ENCODE assay signal across 12 mouse cellular contexts in the genomic region with DNA sequence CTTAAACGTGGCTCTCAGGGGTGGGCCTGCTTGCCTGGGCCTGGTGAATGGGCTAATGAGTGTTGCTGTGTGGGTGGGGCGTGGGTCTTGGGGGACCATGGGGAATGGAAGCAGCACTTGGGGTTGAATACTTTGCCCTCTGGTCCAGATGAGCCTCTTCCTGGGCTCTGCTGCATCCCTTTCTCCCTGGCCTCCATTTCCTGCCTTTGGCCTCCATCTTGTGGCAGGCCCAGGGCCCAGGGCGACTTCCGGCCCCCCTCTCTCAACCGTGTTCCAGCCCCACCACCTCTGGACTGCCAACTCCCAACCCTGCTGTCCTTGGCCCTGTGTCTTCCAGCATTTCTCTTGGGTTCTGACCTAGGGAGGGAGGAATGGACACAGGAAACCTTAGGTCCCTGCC. TPM values are rescaled to one million over a fixed set of nuclear protein-coding genes. Genes with fewer than 3 reads are reported as not detected.
DNase-seq lines count a peak whose midpoint lies in the region; ATAC-seq and TF ChIP-seq lines count a peak whose summit lies in the region.
"Had no signal": no experiment of that assay in that cellular context is flagged by ENCODE, and none has a peak within 500 bp of the region (broad histone marks: within the 10 kb centered on the region; RNA-seq: fewer than 3 reads in every experiment).

No protein-coding gene starts in this region.

- H3K4me1 ChIP-seq in kidney, adult 2 months (ENCODE audit: control insufficient read depth, insufficient read depth, low read length): peaks cover 16% of the 10 kb centered on the region
- peaks cover 2% of the 10 kb centered on the region; the same call in 1 of the 2 replicates for H3K4me1 ChIP-seq in brown adipose tissue, adult 24 weeks (ENCODE audit: control insufficient read depth, insufficient read depth, insufficient read length, low read length)
- peaks cover 64% of the 10 kb centered on the region for H3K4me1 ChIP-seq in embryonic facial prominence, embryonic 15.5 days
- H3K4me1 ChIP-seq in limb, embryonic 13.5 days: peaks cover 56% of the 10 kb centered on the region

- H3K4me2 ChIP-seq in embryonic facial prominence, embryonic 15.5 days (replicated peaks): peak overlapping the region; percentile 54; the same call in 1 of the 2 replicates
- no peak overlapping the region for H3K4me2 ChIP-seq in limb, embryonic 13.5 days (replicated peaks)
- H3K4me2 ChIP-seq: forebrain, embryonic 12.5 days; liver, embryonic 15.5 days; neural tube, embryonic 13.5 days had no signal

- peak; percentile 20 for DNase-seq in kidney, adult 2 months
- DNase-seq in kidney, adult 11 months: no peak
- no peak for DNase-seq in frontal cortex, postnatal 14 days (ENCODE audit: low spot score in 2 of 2)
- no peak for DNase-seq in T-cell, adult 2 months (ENCODE audit: low spot score)
- DNase-seq in embryo, embryonic 9.5 days (ENCODE audit: extremely low spot score): no peak

- no peaks in the 10 kb centered on the region; the same call in 1 of the 2 replicates for H3K36me3 ChIP-seq in kidney, adult 2 months (ENCODE audit: control insufficient read depth, insufficient read depth, low read length)
- peaks cover 12% of the 10 kb centered on the region; the same call in 1 of the 2 replicates for H3K36me3 ChIP-seq in embryonic facial prominence, embryonic 15.5 days
- peaks cover 17% of the 10 kb centered on the region for H3K36me3 ChIP-seq in limb, embryonic 13.5 days

- ATAC-seq in embryonic facial prominence, embryonic 15.5 days (ENCODE audit: insufficient number of reproducible peaks, low FRiP score, low TSS enrichment, low read depth): no peak
- ATAC-seq in limb, embryonic 13.5 days (ENCODE audit: low FRiP score, low read depth): no peak
- ATAC-seq: intestine, embryonic 16.5 days had no signal

- H3K27me3 ChIP-seq in kidney, adult 2 months (replicated peaks; ENCODE audit: control insufficient read depth, insufficient read depth, low read length): no peaks in the 10 kb centered on the region
- peaks cover 18% of the 10 kb centered on the region for H3K27me3 ChIP-seq in embryonic facial prominence, embryonic 15.5 days
- peaks cover 20% of the 10 kb centered on the region for H3K27me3 ChIP-seq in limb, embryonic 13.5 days

- no peak for TF ChIP-seq POLR2A in kidney, adult 2 months (IDR thresholded peaks at IDR 0.05; ENCODE audit: low read depth, low read length)

- no peak for TF ChIP-seq CTCF in kidney, adult 2 months (conservative IDR thresholded peaks at IDR 0.05; ENCODE audit: insufficient read depth, insufficient read length, low read depth, low read length)

- H3K4me3 ChIP-seq in kidney, adult 2 months (ENCODE audit: insufficient read depth, low read depth, low read length): peak overlapping the region; percentile 1; the same call in 1 of the 2 replicates
- H3K4me3 ChIP-seq in brown adipose tissue, adult 24 weeks (ENCODE audit: insufficient read depth, low read depth, low read length): peak overlapping the region; percentile 83
- H3K4me3 ChIP-seq in embryonic facial prominence, embryonic 15.5 days (replicated peaks): no peak overlapping the region
- H3K4me3 ChIP-seq in limb, embryonic 13.5 days: no peak overlapping the region
- H3K4me3 ChIP-seq: forebrain, embryonic 12.5 days; liver, embryonic 15.5 days; neural tube, embryonic 13.5 days had no signal

- no peak overlapping the region for H3K9ac ChIP-seq in embryonic facial prominence, embryonic 15.5 days
- 0 out of 2 replicates have a peak overlapping the region, but pooled peaks have one; percentile 8 for H3K9ac ChIP-seq in limb, embryonic 13.5 days
- H3K9ac ChIP-seq: forebrain, embryonic 12.5 days; liver, embryonic 15.5 days; neural tube, embryonic 13.5 days had no signal

- H3K27ac ChIP-seq in kidney, adult 2 months (ENCODE audit: insufficient read depth, low read depth, low read length): peak overlapping the region; percentile 13; the same call in 1 of the 2 replicates
- H3K27ac ChIP-seq in brown adipose tissue, adult 24 weeks (replicated peaks; ENCODE audit: low read depth, low read length): peak overlapping the region; percentile 89
- peak overlapping the region; percentile 65 for H3K27ac ChIP-seq in embryonic facial prominence, embryonic 15.5 days (replicated peaks)
- H3K27ac ChIP-seq in limb, embryonic 13.5 days: no peak overlapping the region
- H3K27ac ChIP-seq: forebrain, embryonic 12.5 days; neural tube, embryonic 13.5 days had no signal

- H3K9me3 ChIP-seq in embryonic facial prominence, embryonic 15.5 days (replicated peaks): no peaks in the 10 kb centered on the region
- H3K9me3 ChIP-seq in limb, embryonic 13.5 days: no peaks in the 10 kb centered on the region
- H3K9me3 ChIP-seq: forebrain, embryonic 12.5 days; liver, embryonic 15.5 days; neural tube, embryonic 13.5 days had no signal

- 68% methylated on average over 5 of the region's 5 CpGs for WGBS in kidney, adult 2 months
- 72% methylated on average over 5 of the region's 5 CpGs for WGBS in embryonic facial prominence, embryonic 15.5 days
- 58% methylated on average over 5 of the region's 5 CpGs for WGBS in limb, embryonic 13.5 days

RNA-seq across cellular contexts. Expression of gene 0610010K14Rik, which starts 3.7 kb away (rescaled TPM):
- 73.6 and 78.9 TPM in 2 replicates for polyA plus RNA-seq in kidney, adult 2 months (2012; rRNA removed)
- 28.7 and 40.6 TPM in 2 replicates for polyA plus RNA-seq in brown adipose tissue, adult 24 weeks (2012; ENCODE audit: insufficient read depth, insufficient read length, missing spikeins)
- 157 and 177 TPM in 2 replicates for polyA plus RNA-seq in embryonic facial prominence, embryonic 15.5 days (2015; fragmentation: Nextera tagmentation; extraction: Ambion mirVana)
- 203 and 209 TPM in 2 replicates for polyA plus RNA-seq in limb, embryonic 13.5 days (2015; fragmentation: Nextera tagmentation; extraction: Ambion mirVana)

RNA-seq across cellular contexts. Expression of gene Bcl6b, which starts 4.4 kb away (rescaled TPM):
- 7.9 and 8.8 TPM in 2 replicates for polyA plus RNA-seq in kidney, adult 2 months (2012; rRNA removed)
- 7.0 and 13.4 TPM in 2 replicates for polyA plus RNA-seq in brown adipose tissue, adult 24 weeks (2012; ENCODE audit: insufficient read depth, insufficient read length, missing spikeins)
- 11.9 and 12.4 TPM in 2 replicates for polyA plus RNA-seq in embryonic facial prominence, embryonic 15.5 days (2015; fragmentation: Nextera tagmentation; extraction: Ambion mirVana)
- 10.0 and 10.3 TPM in 2 replicates for polyA plus RNA-seq in limb, embryonic 13.5 days (2015; fragmentation: Nextera tagmentation; extraction: Ambion mirVana)

RNA-seq across cellular contexts. Expression of gene Gm21988, which starts 5.6 kb away (rescaled TPM):
- polyA plus RNA-seq in kidney, adult 2 months (2012; rRNA removed): 13.9 and 15.8 TPM in 2 replicates
- polyA plus RNA-seq in brown adipose tissue, adult 24 weeks (2012; ENCODE audit: insufficient read depth, insufficient read length, missing spikeins): 4.0 and 4.8 TPM in 2 replicates
- 9.5 and 12.0 TPM in 2 replicates for polyA plus RNA-seq in embryonic facial prominence, embryonic 15.5 days (2015; fragmentation: Nextera tagmentation; extraction: Ambion mirVana)
- polyA plus RNA-seq in limb, embryonic 13.5 days (2015; fragmentation: Nextera tagmentation; extraction: Ambion mirVana): 11.6 and 12.1 TPM in 2 replicates

RNA-seq across cellular contexts. Expression of gene Rnasek, which starts 5.6 kb away (rescaled TPM):
- polyA plus RNA-seq in kidney, adult 2 months (2012; rRNA removed): 457 and 485 TPM in 2 replicates
- polyA plus RNA-seq in brown adipose tissue, adult 24 weeks (2012; ENCODE audit: insufficient read depth, insufficient read length, missing spikeins): 214 and 232 TPM in 2 replicates
- 231 and 240 TPM in 2 replicates for polyA plus RNA-seq in embryonic facial prominence, embryonic 15.5 days (2015; fragmentation: Nextera tagmentation; extraction: Ambion mirVana)
- polyA plus RNA-seq in limb, embryonic 13.5 days (2015; fragmentation: Nextera tagmentation; extraction: Ambion mirVana): 152 and 162 TPM in 2 replicates

RNA-seq across cellular contexts. Expression of gene Slc16a13, which starts 13.2 kb away (rescaled TPM):
- polyA plus RNA-seq in kidney, adult 2 months (2012; rRNA removed): 44.0 and 48.8 TPM in 2 replicates
- 0.67 and 2.2 TPM in 2 replicates for polyA plus RNA-seq in brown adipose tissue, adult 24 weeks (2012; ENCODE audit: insufficient read depth, insufficient read length, missing spikeins)
- 10.3 and 13.2 TPM in 2 replicates for polyA plus RNA-seq in embryonic facial prominence, embryonic 15.5 days (2015; fragmentation: Nextera tagmentation; extraction: Ambion mirVana)
- 10.9 and 11.5 TPM in 2 replicates for polyA plus RNA-seq in limb, embryonic 13.5 days (2015; fragmentation: Nextera tagmentation; extraction: Ambion mirVana)

Comparison
In these comparisons a context has a peak if more than half of its experiments do, and no peak if none do; other contexts are left out.
1. H3K4me3 ChIP-seq: peak in kidney, adult 2 months (single experiment) and brown adipose tissue, adult 24 weeks (single experiment); none in embryonic facial prominence, embryonic 15.5 days (single experiment) and limb, embryonic 13.5 days (single experiment).